Mouse (Mus musculus) myocyte (in vitro differentiated cells): ENCODE results near the gene Ank. TPM values are rescaled to one million over a fixed set of nuclear protein-coding genes. Genes with fewer than 3 reads are reported as not detected.
A peak's percentile ranks its signal among the peaks of the same experiment; 100 is the strongest.

Experiments
- H3K27me3 ChIP-seq: one replicate; pipeline ENCODE4 v1.6.1; 2011; ENCODE audit not compliant: control insufficient read depth, insufficient read depth, insufficient read length
- H3K36me3 ChIP-seq: one replicate; pipeline ENCODE4 v1.6.1; 2011; ENCODE audit not compliant: control insufficient read depth, insufficient read depth
- H3K4me2 ChIP-seq: one replicate; pipeline ENCODE4 v1.6.1; 2011; ENCODE audit warnings: low read depth, control low read depth
- H3K4me3 ChIP-seq: one replicate; pipeline ENCODE4 v1.5.1; 2011; ENCODE audit warnings: mild to moderate bottlenecking, control low read depth, moderate library complexity
- H3K79me2 ChIP-seq: one replicate; pipeline ENCODE4 v1.6.1; 2011; ENCODE audit not compliant: control insufficient read depth, insufficient read depth
- H3ac ChIP-seq: one replicate; pipeline ENCODE4 v1.6.1; 2011; ENCODE audit not compliant: control insufficient read depth, insufficient read length
- CEBPB ChIP-seq: IDR thresholded peaks from 2 replicates; pipeline ENCODE4 v1.6.1; 2011; ENCODE audit warnings: mild to moderate bottlenecking, moderate library complexity; ENCODE audit not compliant: poor library complexity, insufficient read depth, severe bottlenecking
- E2F4 ChIP-seq: IDR thresholded peaks from one replicate; pipeline ENCODE4 v1.6.1; 2011; ENCODE audit warnings: mild to moderate bottlenecking, control low read depth, moderate library complexity; ENCODE audit not compliant: insufficient read depth
- MAX ChIP-seq: IDR thresholded peaks from one replicate; pipeline ENCODE4 v1.6.1; 2011; ENCODE audit warnings: low read depth, mild to moderate bottlenecking, control low read depth
- MYOD1 ChIP-seq, 3 experiments: IDR thresholded peaks; one replicate each; pipeline ENCODE4 v1.6.1; 2011; ENCODE audit warnings: control low read depth in 2 of 3, low read depth in 2 of 3, mild to moderate bottlenecking in 2 of 3, moderate library complexity in 1 of 3; ENCODE audit not compliant: insufficient read length in 2 of 3, control insufficient read depth in 1 of 3
- MYOG ChIP-seq, 3 experiments: IDR thresholded peaks; one replicate each; pipeline ENCODE4 v1.6.1; 2011; ENCODE audit warnings: control low read depth in 2 of 3, low read depth in 2 of 3, mild to moderate bottlenecking in 2 of 3; ENCODE audit not compliant: insufficient read length in 2 of 3, control insufficient read depth in 1 of 3, insufficient read depth in 1 of 3
- POLR2A ChIP-seq: IDR thresholded peaks from one replicate; pipeline ENCODE4 v1.6.1; 2011; ENCODE audit warnings: low read depth, mild to moderate bottlenecking, control low read depth, moderate library complexity; ENCODE audit not compliant: insufficient read length
- POLR2AphosphoS2 ChIP-seq: IDR thresholded peaks from one replicate; pipeline ENCODE4 v1.6.1; 2011; ENCODE audit warnings: low read depth, control low read depth; ENCODE audit not compliant: insufficient read length
- REST ChIP-seq: IDR thresholded peaks from one replicate; pipeline ENCODE4 v1.6.1; 2011; ENCODE audit warnings: mild to moderate bottlenecking, control low read depth, moderate library complexity; ENCODE audit not compliant: insufficient read depth, insufficient read length
- SRF ChIP-seq: IDR thresholded peaks from one replicate; pipeline ENCODE4 v1.6.1; 2011; ENCODE audit warnings: low read depth; ENCODE audit not compliant: control insufficient read depth, insufficient read length
- TCF12 ChIP-seq: IDR thresholded peaks from one replicate; pipeline ENCODE4 v1.6.1; 2011; ENCODE audit warnings: mild to moderate bottlenecking, control low read depth; ENCODE audit not compliant: poor library complexity, insufficient read depth, severe bottlenecking
- TCF3 ChIP-seq: IDR thresholded peaks from one replicate; pipeline ENCODE4 v1.6.1; 2011; ENCODE audit warnings: low read depth, control low read depth; ENCODE audit not compliant: insufficient read length
- USF1 ChIP-seq: IDR thresholded peaks from one replicate; pipeline ENCODE4 v1.6.1; 2011; ENCODE audit warnings: low read depth, mild to moderate bottlenecking, control low read depth, moderate library complexity
- polyA plus RNA-seq: library from polyadenylated mRNA; unstranded; fragments of >200 nt; fragmentation: generic; extraction: Trizol; gene quantifications from one replicate; pipeline ENCODE4 v1.2.1, GENCODE M21; 2012; ENCODE audit warnings: missing spikeins

Gene Ank
- polyA plus RNA-seq, 1 experiment = 103 TPM

DNA sequence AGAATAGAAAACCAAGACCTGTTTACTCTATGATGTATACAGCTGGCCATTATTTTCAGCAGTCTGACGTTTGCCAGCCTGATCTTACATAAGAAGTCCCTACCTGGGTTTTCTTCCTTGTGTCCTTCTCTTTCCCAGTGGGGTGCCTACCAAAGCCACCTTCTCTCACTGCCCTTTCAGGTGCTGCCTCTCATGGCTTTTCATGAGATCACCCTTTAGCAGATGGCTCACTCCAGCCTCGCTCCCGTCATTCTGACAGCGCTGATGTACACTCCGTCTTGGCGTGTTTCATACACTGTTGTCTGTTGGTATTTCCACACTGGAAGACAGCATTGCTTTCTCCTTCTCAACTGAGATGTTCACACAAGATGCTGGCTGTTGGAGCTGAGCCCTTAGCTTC lies 117.1 kb downstream of the Ank start:
- H3ac ChIP-seq = no peak overlapping the region
- no peak for TF ChIP-seq POLR2AphosphoS2
- no peak for TF ChIP-seq CEBPB
- no peak for TF ChIP-seq MYOD1 (IDR thresholded peaks at IDR 0.05; ENCODE audit: control insufficient read depth in 1 of 3, insufficient read length in 2 of 3, low read depth in 2 of 3)
- no peak for TF ChIP-seq TCF12
- no peak for TF ChIP-seq POLR2A
- no peak for TF ChIP-seq MYOG (IDR thresholded peaks at IDR 0.05; ENCODE audit: control insufficient read depth in 1 of 3, insufficient read depth in 1 of 3, insufficient read length in 2 of 3, low read depth in 2 of 3)
- no peak for TF ChIP-seq MAX
- TF ChIP-seq SRF = no peak
- TF ChIP-seq E2F4 = no peak
- TF ChIP-seq USF1 = no peak
- TF ChIP-seq REST = no peak
- no peak for TF ChIP-seq TCF3
- H3K4me2 ChIP-seq = no peak overlapping the region
- no peak overlapping the region for H3K4me3 ChIP-seq
- H3K27me3 ChIP-seq = no peaks in the 10 kb centered on the region
- H3K36me3 ChIP-seq = peaks cover 30% of the 10 kb centered on the region
- H3K79me2 ChIP-seq = no peaks in the 10 kb centered on the region

DNA sequence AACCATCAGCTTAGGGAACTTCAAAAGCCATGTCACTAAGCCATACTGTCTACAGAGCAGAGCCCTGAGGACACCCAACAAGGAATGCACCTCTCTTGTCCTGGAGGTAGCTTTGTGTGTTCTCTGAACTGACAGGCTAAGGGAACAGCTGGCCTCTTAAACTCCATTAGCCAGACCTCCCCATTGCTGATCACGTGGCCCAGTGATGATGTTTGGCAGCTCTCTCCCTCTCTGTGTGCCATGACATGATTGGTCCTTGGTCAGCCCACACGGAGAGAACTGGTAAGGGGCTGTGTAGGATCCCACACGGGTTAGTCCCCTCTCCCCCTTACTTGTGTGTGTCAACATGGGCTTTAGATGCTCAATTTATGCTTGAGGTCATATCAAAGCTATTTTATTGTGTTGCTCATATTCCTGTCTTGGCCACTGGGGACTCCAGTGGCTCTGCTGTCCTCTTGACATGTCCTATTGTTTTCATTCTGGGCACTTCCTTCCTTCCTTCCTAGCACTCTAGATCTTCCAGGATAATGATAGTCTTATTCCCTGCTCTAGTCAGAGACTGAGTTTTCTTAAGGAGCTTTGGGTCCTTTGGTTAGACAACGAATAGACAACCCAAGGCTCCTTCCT lies 119.1 kb downstream of the Ank start:
- Histone ChIP-seq H3K79me2 (no peaks in the 10 kb centered on the region), H3ac (no peak overlapping the region), H3K36me3 (peaks cover 45% of the 10 kb centered on the region), H3K4me3 (no peak overlapping the region), H3K27me3 (no peaks in the 10 kb centered on the region), H3K4me2 (no peak overlapping the region)
- TF ChIP-seq TCF12 (no peak), USF1 (peak; percentile 54), POLR2AphosphoS2 (no peak)

GRCm38 (mm10) chr15:27586093-27586480 lies 119.6 kb downstream of the Ank start:
- Histone ChIP-seq H3K4me3 (no peak overlapping the region), H3K36me3 (peaks cover 50% of the 10 kb centered on the region), H3K4me2 (no peak overlapping the region), H3ac (no peak overlapping the region), H3K27me3 (no peaks in the 10 kb centered on the region), H3K79me2 (no peaks in the 10 kb centered on the region)
- no peak for TF ChIP-seq CEBPB
- no peak for TF ChIP-seq SRF
- TF ChIP-seq TCF3 = no peak
- TF ChIP-seq MAX = no peak
- TF ChIP-seq E2F4 = no peak
- TF ChIP-seq POLR2AphosphoS2 = no peak
- no peak for TF ChIP-seq TCF12

- Histone ChIP-seq H3K36me3 (peaks cover 62% of the 10 kb centered on the region), H3K27me3 (no peaks in the 10 kb centered on the region), H3K79me2 (no peaks in the 10 kb centered on the region), H3K4me3 (no peak overlapping the region), H3K4me2 (no peak overlapping the region), H3ac (no peak overlapping the region)
- TF ChIP-seq POLR2AphosphoS2 = no peak
- no peak for TF ChIP-seq REST
- TF ChIP-seq MYOD1 (IDR thresholded peaks at IDR 0.05; ENCODE audit: control insufficient read depth in 1 of 3, insufficient read length in 2 of 3, low read depth in 2 of 3) = peak in 2 of 3 experiments; percentile 35 to 36
- no peak for TF ChIP-seq MAX
- TF ChIP-seq TCF3 = no peak
- peak in 1 of 3 experiments; percentile 80 for TF ChIP-seq MYOG (IDR thresholded peaks at IDR 0.05; ENCODE audit: control insufficient read depth in 1 of 3, insufficient read depth in 1 of 3, insufficient read length in 2 of 3, low read depth in 2 of 3)
- no peak for TF ChIP-seq E2F4
- no peak for TF ChIP-seq TCF12
- no peak for TF ChIP-seq SRF
- no peak for TF ChIP-seq POLR2A
- TF ChIP-seq USF1 = no peak
- no peak for TF ChIP-seq CEBPB
Observed at GRCm38 (mm10) chr15:27588087-27588826, 121.8 kb downstream of the Ank start.

- Histone ChIP-seq H3K36me3 (peaks cover 62% of the 10 kb centered on the region), H3ac (no peak overlapping the region), H3K4me2 (no peak overlapping the region), H3K4me3 (no peak overlapping the region), H3K27me3 (no peaks in the 10 kb centered on the region), H3K79me2 (no peaks in the 10 kb centered on the region)
- TF ChIP-seq POLR2A = peak; percentile 6
- no peak for TF ChIP-seq USF1
- TF ChIP-seq MYOD1 (IDR thresholded peaks at IDR 0.05; ENCODE audit: control insufficient read depth in 1 of 3, insufficient read length in 2 of 3, low read depth in 2 of 3) = no peak
Observed at GRCm38 (mm10) chr15:27590812-27591211, 124.3 kb downstream of the Ank start.
